Mouse (Mus musculus) bone marrow macrophage, adult 2 months (primary cell): Measurements from ENCODE around the gene Fhit.

ENCODE experiments used
- CTCF ChIP-seq: IDR thresholded peaks from 2 replicates; pipeline ENCODE4 v1.5.1; 2012; ENCODE audit warnings: low read depth, mild to moderate bottlenecking, low read length, moderate library complexity
- POLR2A ChIP-seq: IDR thresholded peaks from 2 replicates; pipeline ENCODE4 v1.6.1; 2012; ENCODE audit warnings: mild to moderate bottlenecking, low read depth, low read length, borderline replicate concordance

GRCm38 (mm10) chr14:9990677-9991076 lies 1171.2 kb downstream of the Fhit start:
- no peak for TF ChIP-seq CTCF
- no peak for TF ChIP-seq POLR2A
